Mouse (Mus musculus) liver, embryonic 14.5 days (tissue): ENCODE results near the gene Pde9a.

Experiments
- CTCF ChIP-seq: IDR thresholded peaks from 2 replicates; pipeline ENCODE4 v1.5.1; 2016; ENCODE audit warnings: antibody characterized with exemption, low read depth, control low read depth
- EP300 ChIP-seq: IDR thresholded peaks from 2 replicates; pipeline ENCODE4 v1.6.1; 2016; ENCODE audit warnings: antibody characterized with exemption, low read depth

DNA sequence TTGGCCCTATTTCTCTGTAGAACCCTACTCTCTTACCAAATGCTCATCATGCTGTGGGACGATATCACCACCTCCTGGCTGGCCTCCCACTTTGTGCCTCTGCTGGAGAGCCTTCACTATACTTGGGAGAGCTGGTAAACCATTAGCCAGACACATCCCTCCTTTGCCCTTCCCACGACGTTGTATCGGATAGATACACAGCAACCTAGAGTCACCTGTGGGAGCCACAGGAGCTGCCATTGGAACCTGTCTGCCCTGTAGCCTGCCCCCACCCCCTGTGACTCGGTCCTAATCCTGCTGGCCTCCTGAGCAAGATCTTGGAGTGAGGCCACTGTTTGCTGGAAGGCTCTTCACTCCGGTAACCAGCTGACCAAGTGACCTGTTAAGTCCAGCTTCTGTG, 2.7 kb upstream of the Pde9a start:
- TF ChIP-seq CTCF (peak; percentile 28; the same call in 1 of the 2 replicates), EP300 (no peak)
